ENCODE assay signal across 8 mouse cellular contexts in the genomic region with DNA sequence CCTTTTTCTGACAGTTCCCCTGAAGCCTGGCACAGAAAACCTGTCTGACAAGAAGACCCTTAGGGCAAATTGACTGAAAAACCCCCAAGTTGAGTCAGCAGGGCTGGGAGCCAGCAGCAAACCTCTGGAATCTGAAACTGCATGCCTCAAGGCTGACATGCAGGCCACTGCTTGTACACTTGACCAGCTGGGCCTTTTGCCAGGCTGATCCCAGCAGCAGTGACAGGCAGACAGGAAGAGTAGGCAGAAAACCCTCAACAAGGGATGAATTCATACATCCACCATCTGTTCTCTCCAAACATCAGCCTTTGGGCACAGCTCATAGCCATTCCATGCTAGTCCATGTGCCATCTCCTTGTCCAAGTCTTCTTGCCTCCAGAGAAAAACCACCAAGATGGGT. TPM values are rescaled to one million over a fixed set of nuclear protein-coding genes. Genes with fewer than 3 reads are reported as not detected.
DNase-seq lines count a peak whose midpoint lies in the region; ATAC-seq and TF ChIP-seq lines count a peak whose summit lies in the region.

No protein-coding gene starts in this region.

- POLR2A ChIA-PET in Patski (lab: Charles Lee), result interaction anchor here (2.1 kb wide), 1 partner anchor 24 kb away, joined by 7 read pairs; a partner anchor contains a TSS

- H3K4me1 ChIP-seq in hindbrain, embryonic 13.5 days (replicated peaks), result peaks cover 39% of the 10 kb centered on the region
- no peaks in the 10 kb centered on the region for H3K4me1 ChIP-seq in hindbrain, embryonic 11.5 days (replicated peaks; ENCODE audit: control insufficient read depth, insufficient read depth, low read length)
- peaks cover 31% of the 10 kb centered on the region for H3K4me1 ChIP-seq in kidney, embryonic 16.5 days (ENCODE audit: insufficient read depth, low read length)
- peaks cover 28% of the 10 kb centered on the region for H3K4me1 ChIP-seq in neural tube, embryonic 15.5 days

- TF ChIP-seq CTCF in Patski (IDR thresholded peaks at IDR 0.05), result no peak

- no peaks in the 10 kb centered on the region for H3K36me3 ChIP-seq in hindbrain, embryonic 13.5 days
- H3K36me3 ChIP-seq in hindbrain, embryonic 11.5 days (ENCODE audit: control insufficient read depth, insufficient read depth, low read length), result no peaks in the 10 kb centered on the region
- no peaks in the 10 kb centered on the region for H3K36me3 ChIP-seq in kidney, embryonic 16.5 days (ENCODE audit: insufficient read depth, low read length)
- H3K36me3 ChIP-seq in neural tube, embryonic 15.5 days, result no peaks in the 10 kb centered on the region

- H3K9ac ChIP-seq in hindbrain, embryonic 13.5 days, result peak overlapping the region; percentile 11; the same call in 1 of the 2 replicates
- no peak overlapping the region for H3K9ac ChIP-seq in hindbrain, embryonic 11.5 days (ENCODE audit: low read depth, low read length)
- H3K9ac ChIP-seq in kidney, embryonic 16.5 days (replicated peaks; ENCODE audit: low read length), result no peak overlapping the region
- H3K9ac ChIP-seq in neural tube, embryonic 15.5 days (replicated peaks), result no peak overlapping the region

- DNase-seq in hindbrain, embryonic 11.5 days (ENCODE audit: low spot score), result no peak
- peak; percentile 99 for DNase-seq in Patski (ENCODE audit: low read depth, low spot score)
- peak; percentile 85 for DNase-seq in gastrocnemius, adult 18-20 months (ENCODE audit: low spot score)
- DNase-seq in right cerebral cortex, adult 18-20 months, result peak; percentile 56
- DNase-seq in spleen, postnatal 14 days (ENCODE audit: low spot score in 2 of 2), result no peak

- H3K27ac ChIP-seq in hindbrain, embryonic 13.5 days, result no peak overlapping the region
- H3K27ac ChIP-seq in hindbrain, embryonic 11.5 days (ENCODE audit: low read depth, low read length), result no peak overlapping the region
- H3K27ac ChIP-seq in kidney, embryonic 16.5 days (ENCODE audit: low read length), result peak overlapping the region; percentile 12; the same call in 1 of the 2 replicates
- no peak overlapping the region for H3K27ac ChIP-seq in neural tube, embryonic 15.5 days (replicated peaks)

- CTCF ChIA-PET in Patski (lab: Charles Lee), result interaction anchor here (1.0 to 2.1 kb wide), 4 partner anchors 12 to 44 kb away, joined by 3 to 6 read pairs (median 4); a partner anchor contains a TSS

- H3K9me3 ChIP-seq in hindbrain, embryonic 13.5 days, result no peaks in the 10 kb centered on the region
- no peaks in the 10 kb centered on the region for H3K9me3 ChIP-seq in hindbrain, embryonic 11.5 days (ENCODE audit: control insufficient read depth, low read length)
- no peaks in the 10 kb centered on the region for H3K9me3 ChIP-seq in kidney, embryonic 16.5 days (ENCODE audit: low read length)
- no peaks in the 10 kb centered on the region for H3K9me3 ChIP-seq in neural tube, embryonic 15.5 days (replicated peaks)

- ATAC-seq in hindbrain, embryonic 13.5 days (ENCODE audit: low FRiP score), result no peak
- ATAC-seq in hindbrain, embryonic 11.5 days (ENCODE audit: low FRiP score), result no peak
- ATAC-seq in Patski, result peak; percentile 85
- no peak for ATAC-seq in kidney, embryonic 16.5 days (ENCODE audit: low FRiP score, low TSS enrichment)
- ATAC-seq in neural tube, embryonic 15.5 days (ENCODE audit: low FRiP score), result no peak

- H3K4me2 ChIP-seq in hindbrain, embryonic 13.5 days, result no peak overlapping the region
- no peak overlapping the region for H3K4me2 ChIP-seq in hindbrain, embryonic 11.5 days (replicated peaks; ENCODE audit: low read depth, low read length)
- H3K4me2 ChIP-seq in kidney, embryonic 16.5 days (replicated peaks; ENCODE audit: low read depth, low read length), result no peak overlapping the region
- H3K4me2 ChIP-seq in neural tube, embryonic 15.5 days, result no peak overlapping the region

- H3K27me3 ChIP-seq in hindbrain, embryonic 13.5 days, result peaks cover 16% of the 10 kb centered on the region
- H3K27me3 ChIP-seq in hindbrain, embryonic 11.5 days (ENCODE audit: control insufficient read depth, insufficient read depth, low read length), result no peaks in the 10 kb centered on the region
- H3K27me3 ChIP-seq in Patski, result no peaks in the 10 kb centered on the region
- no peaks in the 10 kb centered on the region for H3K27me3 ChIP-seq in kidney, embryonic 16.5 days (ENCODE audit: insufficient read depth, low read length)
- H3K27me3 ChIP-seq in neural tube, embryonic 15.5 days (replicated peaks), result peaks cover 3% of the 10 kb centered on the region; the same call in 1 of the 2 replicates

- in situ Hi-C loops in Patski (cut with MboI; ENCODE audit: low pct_unique_long_range_greater_than_20kb), result loop anchor here (5.0 kb wide), 1 partner anchor 36 kb away; no protein-coding TSS in a partner anchor

- H3K4me3 ChIP-seq in hindbrain, embryonic 13.5 days, result no peak overlapping the region
- H3K4me3 ChIP-seq in hindbrain, embryonic 11.5 days (ENCODE audit: low read depth, low read length), result no peak overlapping the region
- no peak overlapping the region for H3K4me3 ChIP-seq in kidney, embryonic 16.5 days (ENCODE audit: low read length)
- no peak overlapping the region for H3K4me3 ChIP-seq in neural tube, embryonic 15.5 days (replicated peaks)

RNA-seq across cellular contexts. Expression of a gene that starts 1.8 kb away (rescaled TPM):
- polyA plus RNA-seq in hindbrain, embryonic 13.5 days (2015; fragmentation: Nextera tagmentation; extraction: Ambion mirVana), result 23.5 and 24.7 TPM in 2 replicates
- 22.0 and 22.5 TPM in 2 replicates for polyA plus RNA-seq in hindbrain, embryonic 11.5 days (2014; fragmentation: Nextera tagmentation; extraction: Ambion mirVana)
- 1.8 TPM for polyA plus RNA-seq in Patski (2021)
- total RNA-seq in gastrocnemius, adult 18-20 months (2021), result 1 to 10 TPM; 4.3 to 6.6 TPM
- 28.4 and 29.5 TPM in 2 replicates for polyA plus RNA-seq in kidney, embryonic 16.5 days (2015; fragmentation: Nextera tagmentation; extraction: Ambion mirVana)
- 21.6 and 23.3 TPM in 2 replicates for polyA plus RNA-seq in neural tube, embryonic 15.5 days (2015; fragmentation: Nextera tagmentation; extraction: Ambion mirVana)

RNA-seq across cellular contexts. Expression of a gene that starts 23.1 kb away (rescaled TPM):
- polyA plus RNA-seq in hindbrain, embryonic 13.5 days (2015; fragmentation: Nextera tagmentation; extraction: Ambion mirVana), result 494 and 549 TPM in 2 replicates
- polyA plus RNA-seq in hindbrain, embryonic 11.5 days (2014; fragmentation: Nextera tagmentation; extraction: Ambion mirVana), result 334 and 359 TPM in 2 replicates
- 222 TPM for polyA plus RNA-seq in Patski (2021)
- 100 to 1,000 TPM; 138 to 142 TPM for total RNA-seq in gastrocnemius, adult 18-20 months (2021)
- 245 and 303 TPM in 2 replicates for polyA plus RNA-seq in kidney, embryonic 16.5 days (2015; fragmentation: Nextera tagmentation; extraction: Ambion mirVana)
- polyA plus RNA-seq in neural tube, embryonic 15.5 days (2015; fragmentation: Nextera tagmentation; extraction: Ambion mirVana), result 519 and 596 TPM in 2 replicates

RNA-seq across cellular contexts. Expression of a gene that starts 26.9 kb away (rescaled TPM):
- 37.4 and 40.5 TPM in 2 replicates for polyA plus RNA-seq in hindbrain, embryonic 13.5 days (2015; fragmentation: Nextera tagmentation; extraction: Ambion mirVana)
- polyA plus RNA-seq in hindbrain, embryonic 11.5 days (2014; fragmentation: Nextera tagmentation; extraction: Ambion mirVana), result 22.7 and 30.1 TPM in 2 replicates
- 4.1 TPM for polyA plus RNA-seq in Patski (2021)
- total RNA-seq in gastrocnemius, adult 18-20 months (2021), result 10 to 100 TPM; 13.4 to 16.6 TPM
- polyA plus RNA-seq in kidney, embryonic 16.5 days (2015; fragmentation: Nextera tagmentation; extraction: Ambion mirVana), result 65.0 and 73.5 TPM in 2 replicates
- 46.7 and 48.5 TPM in 2 replicates for polyA plus RNA-seq in neural tube, embryonic 15.5 days (2015; fragmentation: Nextera tagmentation; extraction: Ambion mirVana)

RNA-seq across cellular contexts. Expression of a gene that starts 41.0 kb away (rescaled TPM):
- polyA plus RNA-seq in hindbrain, embryonic 13.5 days (2015; fragmentation: Nextera tagmentation; extraction: Ambion mirVana), result 683 and 734 TPM in 2 replicates
- polyA plus RNA-seq in hindbrain, embryonic 11.5 days (2014; fragmentation: Nextera tagmentation; extraction: Ambion mirVana), result 706 and 742 TPM in 2 replicates
- polyA plus RNA-seq in Patski (2021), result 1,207 TPM
- total RNA-seq in gastrocnemius, adult 18-20 months (2021), result 100 to 1,000 TPM; 586 to 627 TPM
- polyA plus RNA-seq in kidney, embryonic 16.5 days (2015; fragmentation: Nextera tagmentation; extraction: Ambion mirVana), result 796 and 818 TPM in 2 replicates
- 534 and 619 TPM in 2 replicates for polyA plus RNA-seq in neural tube, embryonic 15.5 days (2015; fragmentation: Nextera tagmentation; extraction: Ambion mirVana)

RNA-seq across cellular contexts. Expression of a gene that starts 41.0 kb away (rescaled TPM):
- polyA plus RNA-seq in hindbrain, embryonic 13.5 days (2015; fragmentation: Nextera tagmentation; extraction: Ambion mirVana), result 497 and 540 TPM in 2 replicates
- polyA plus RNA-seq in hindbrain, embryonic 11.5 days (2014; fragmentation: Nextera tagmentation; extraction: Ambion mirVana), result 445 and 467 TPM in 2 replicates
- polyA plus RNA-seq in Patski (2021), result 361 TPM
- 100 to 1,000 TPM; 375 to 377 TPM for total RNA-seq in gastrocnemius, adult 18-20 months (2021)
- 480 and 498 TPM in 2 replicates for polyA plus RNA-seq in kidney, embryonic 16.5 days (2015; fragmentation: Nextera tagmentation; extraction: Ambion mirVana)
- polyA plus RNA-seq in neural tube, embryonic 15.5 days (2015; fragmentation: Nextera tagmentation; extraction: Ambion mirVana), result 515 and 564 TPM in 2 replicates

Comparison
In these comparisons a context has a peak if more than half of its experiments do, and no peak if none do; other contexts are left out.
1. DNase-seq: peak in Patski (single experiment), gastrocnemius, adult 18-20 months (single experiment) and right cerebral cortex, adult 18-20 months (single experiment); none in hindbrain, embryonic 11.5 days (single experiment) and spleen, postnatal 14 days (0 of 2).